Mouse (Mus musculus) erythroblast, embryonic 14.5 days (primary cell): ENCODE data around the gene Kxd1.

Experiments used
- GATA1 ChIP-seq: IDR thresholded peaks from 2 replicates; pipeline ENCODE4 v1.6.1; 2012; ENCODE audit warnings: low read length, inconsistent platforms, mixed read lengths
- TAL1 ChIP-seq: IDR thresholded peaks from 3 replicates; pipeline ENCODE4 v1.6.1; 2012; ENCODE audit warnings: low read length, inconsistent platforms, mixed read lengths

DNA sequence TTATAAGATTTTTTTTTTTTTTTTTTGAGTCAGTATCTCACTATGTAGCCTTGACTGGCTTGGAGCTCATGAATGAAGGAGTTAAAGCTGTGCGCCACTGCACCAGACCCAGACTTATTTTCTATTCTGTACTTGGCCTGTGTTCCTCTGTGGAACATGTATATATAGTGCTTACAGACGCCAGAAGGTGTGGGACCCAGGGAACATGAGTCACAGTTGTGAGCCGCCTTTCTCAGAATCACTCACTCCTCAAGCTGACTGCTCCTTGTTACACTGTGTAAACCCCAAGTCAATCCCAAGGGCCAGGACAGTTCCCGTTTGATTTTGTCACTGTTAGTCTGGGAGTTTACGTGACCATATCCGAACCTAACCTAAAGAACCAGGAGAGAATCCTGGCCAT, 8.7 kb downstream of the Kxd1 start:
- no peak for TF ChIP-seq GATA1
- TF ChIP-seq TAL1, result no peak
